Mouse (Mus musculus): ENCODE data around the gene Slc25a43. TPM values are rescaled to one million over a fixed set of nuclear protein-coding genes. Genes with fewer than 3 reads are reported as not detected.
A peak's percentile ranks its signal among the peaks of the same experiment; 100 is the strongest.
"Not testable (repeated sequence)": the region's sequence is repeated elsewhere in the genome, so short reads cannot be mapped to it uniquely, and the experiment has no call there.

Slc25a43 gene
- polyA plus RNA-seq, 1 experiment from 2014 or later = 2.3 TPM

- Histone ChIP-seq H3K27me3 (replicated peaks; ENCODE audit: control insufficient read depth, insufficient read depth, low read length) (no peaks in the 10 kb centered on the region), H3K27ac (ENCODE audit: low read depth) (peak within 1 kb of the TSS; percentile 86), H3K4me2 (ENCODE audit: low read length) (peak within 1 kb of the TSS; percentile 47), H3K4me1 (replicated peaks; ENCODE audit: control insufficient read depth, insufficient read depth, low read length) (no peaks in the 10 kb centered on the region), H3K4me3 (ENCODE audit: low read depth, low read length) (peak within 1 kb of the TSS; percentile 53), H3K36me3 (ENCODE audit: control insufficient read depth, insufficient read depth, low read length) (peaks cover 10% of the 10 kb centered on the region; the same call in 1 of the 2 replicates), H3K9me3 (ENCODE audit: control insufficient read depth, low read length) (no peaks in the 10 kb centered on the region), H3K9ac (ENCODE audit: low read length) (peak within 1 kb of the TSS; percentile 72)
- DNase-seq (ENCODE audit: low spot score) (peak; percentile 78), ATAC-seq (replicated peaks; ENCODE audit: low FRiP score, low TSS enrichment, low read depth) (peak; percentile 89)
- 12% methylated on average over 41 of the region's 41 CpGs for WGBS
These were observed 52.1 kb downstream of the Slc25a43 start, which contains the start of gene Slc25a5 for GRCm38 (mm10) chrX:36795424-36796162. Gene Slc25a5, plus strand, starts transcription at chrX:36795651.

- Histone ChIP-seq H3K27me3 (replicated peaks; ENCODE audit: control insufficient read depth, insufficient read depth, low read length) (no peaks in the 10 kb centered on the region), H3K4me3 (ENCODE audit: low read depth, low read length) (peak overlapping the region; percentile 53), H3K4me2 (ENCODE audit: low read length) (peak overlapping the region; percentile 47), H3K27ac (ENCODE audit: low read depth) (peak overlapping the region; percentile 86), H3K9me3 (ENCODE audit: control insufficient read depth, low read length) (no peaks in the 10 kb centered on the region), H3K4me1 (replicated peaks; ENCODE audit: control insufficient read depth, insufficient read depth, low read length) (no peaks in the 10 kb centered on the region), H3K9ac (ENCODE audit: low read length) (peak overlapping the region; percentile 72), H3K36me3 (ENCODE audit: control insufficient read depth, insufficient read depth, low read length) (peaks cover 10% of the 10 kb centered on the region; the same call in 1 of the 2 replicates)
- ATAC-seq (replicated peaks; ENCODE audit: low FRiP score, low TSS enrichment, low read depth) (peak; percentile 87), DNase-seq (ENCODE audit: low spot score) (peak; percentile 83)
- whole genome bisulfite sequencing = 9% methylated on average over 34 of the region's 41 CpGs
These were observed 52.7 kb downstream of the Slc25a43 start for GRCm38 (mm10) chrX:36796163-36796581.

GRCm38 (mm10) chrX:36796734-36797133 lies 53.3 kb downstream of the Slc25a43 start:
- H3K4me1 ChIP-seq (replicated peaks; ENCODE audit: control insufficient read depth, insufficient read depth, low read length); H3K36me3 ChIP-seq (ENCODE audit: control insufficient read depth, insufficient read depth, low read length); ATAC-seq (replicated peaks; ENCODE audit: low FRiP score, low TSS enrichment, low read depth); H3K27me3 ChIP-seq (replicated peaks; ENCODE audit: control insufficient read depth, insufficient read depth, low read length); H3K9me3 ChIP-seq (ENCODE audit: control insufficient read depth, low read length); DNase-seq (ENCODE audit: low spot score); H3K27ac ChIP-seq (ENCODE audit: low read depth): not testable (repeated sequence)
- peak overlapping the region; percentile 72; the same call in 1 of the 2 replicates for H3K9ac ChIP-seq (ENCODE audit: low read length)
- H3K4me3 ChIP-seq (ENCODE audit: low read depth, low read length) = peak overlapping the region; percentile 53
- 75% methylated on average over 8 of the region's 8 CpGs for WGBS
- H3K4me2 ChIP-seq (ENCODE audit: low read length) = peak overlapping the region; percentile 47

- H3K4me1 ChIP-seq (replicated peaks; ENCODE audit: control insufficient read depth, insufficient read depth, low read length) = no peaks in the 10 kb centered on the region
- 46% methylated on average over 6 of the region's 6 CpGs for WGBS
These were observed 55.8 kb downstream of the Slc25a43 start for GRCm38 (mm10) chrX:36799131-36799879.

DNA sequence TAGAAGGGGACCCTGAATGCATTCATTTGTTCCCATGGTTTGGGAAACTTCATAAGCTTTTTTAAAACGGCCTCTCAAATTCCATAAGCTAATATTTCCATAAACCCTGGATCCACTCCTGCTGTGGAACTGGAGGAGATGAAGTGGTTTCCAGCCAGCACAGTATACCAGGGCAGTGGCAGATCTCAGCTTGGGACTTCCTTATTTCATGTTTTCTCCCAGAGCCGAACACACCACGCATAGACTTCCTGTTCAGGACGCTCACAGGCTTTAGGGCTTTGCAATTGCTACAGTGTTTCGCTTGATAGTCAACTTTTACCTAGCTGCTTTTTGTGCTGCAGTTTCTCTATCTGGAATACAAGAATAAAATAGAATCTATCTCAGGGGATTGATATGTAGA lies 59.7 kb downstream of the Slc25a43 start:
- Histone ChIP-seq H3K4me3 (ENCODE audit: low read depth, low read length) (no peak overlapping the region), H3K4me2 (ENCODE audit: low read length) (no peak overlapping the region), H3K9me3 (ENCODE audit: control insufficient read depth, low read length) (no peaks in the 10 kb centered on the region), H3K36me3 (ENCODE audit: control insufficient read depth, insufficient read depth, low read length) (peaks cover under 1% of the 10 kb centered on the region; the same call in 1 of the 2 replicates), H3K9ac (ENCODE audit: low read length) (no peak overlapping the region), H3K27me3 (replicated peaks; ENCODE audit: control insufficient read depth, insufficient read depth, low read length) (no peaks in the 10 kb centered on the region), H3K4me1 (replicated peaks; ENCODE audit: control insufficient read depth, insufficient read depth, low read length) (no peaks in the 10 kb centered on the region), H3K27ac (ENCODE audit: low read depth) (no peak overlapping the region)
- WGBS = 65% methylated on average over 5 of the region's 5 CpGs
- no peak for DNase-seq (ENCODE audit: low spot score)
- no peak for ATAC-seq (replicated peaks; ENCODE audit: low FRiP score, low TSS enrichment, low read depth)

More at GRCm38 (mm10) chrX:36799131-36799879, 55.8 kb downstream of the Slc25a43 start:
- no peaks in the 10 kb centered on the region for H3K27me3 ChIP-seq (replicated peaks; ENCODE audit: control insufficient read depth, insufficient read depth, low read length)
- peaks cover 10% of the 10 kb centered on the region; the same call in 1 of the 2 replicates for H3K36me3 ChIP-seq (ENCODE audit: control insufficient read depth, insufficient read depth, low read length)
- DNase-seq (ENCODE audit: low spot score) (no peak), ATAC-seq (replicated peaks; ENCODE audit: low FRiP score, low TSS enrichment, low read depth) (no peak)
- no peaks in the 10 kb centered on the region for H3K9me3 ChIP-seq (ENCODE audit: control insufficient read depth, low read length)
- H3K4me3 ChIP-seq (ENCODE audit: low read depth, low read length) = no peak overlapping the region
- no peak overlapping the region for H3K4me2 ChIP-seq (ENCODE audit: low read length)
- no peak overlapping the region for H3K27ac ChIP-seq (ENCODE audit: low read depth)
- no peak overlapping the region for H3K9ac ChIP-seq (ENCODE audit: low read length)

DNA sequence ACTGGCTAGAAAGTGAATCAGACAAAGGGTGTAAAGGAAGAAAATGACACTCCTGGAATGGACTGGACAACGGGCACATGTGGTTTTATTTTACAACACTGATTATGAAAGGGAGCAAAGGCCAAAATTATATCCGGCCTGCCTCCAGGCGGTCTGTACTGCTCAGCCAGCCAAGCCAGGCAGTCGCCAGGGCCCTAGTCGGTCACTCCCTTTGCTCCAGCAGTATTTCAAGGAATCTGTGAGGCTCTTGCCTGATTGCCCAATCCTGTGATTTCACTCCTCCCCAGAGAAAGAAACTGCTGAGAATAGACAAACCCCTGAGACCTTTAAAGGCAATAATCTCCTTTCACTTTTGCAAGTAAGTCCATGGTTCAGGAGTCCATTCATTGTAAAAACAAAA lies 60.7 kb downstream of the Slc25a43 start:
- Histone ChIP-seq H3K27ac (ENCODE audit: low read depth) (no peak overlapping the region), H3K4me3 (ENCODE audit: low read depth, low read length) (no peak overlapping the region), H3K4me1 (replicated peaks; ENCODE audit: control insufficient read depth, insufficient read depth, low read length) (no peaks in the 10 kb centered on the region), H3K9ac (ENCODE audit: low read length) (no peak overlapping the region), H3K36me3 (ENCODE audit: control insufficient read depth, insufficient read depth, low read length) (no peaks in the 10 kb centered on the region), H3K4me2 (ENCODE audit: low read length) (no peak overlapping the region), H3K27me3 (replicated peaks; ENCODE audit: control insufficient read depth, insufficient read depth, low read length) (no peaks in the 10 kb centered on the region), H3K9me3 (ENCODE audit: control insufficient read depth, low read length) (no peaks in the 10 kb centered on the region)
- DNase-seq (ENCODE audit: low spot score) (no peak), ATAC-seq (replicated peaks; ENCODE audit: low FRiP score, low TSS enrichment, low read depth) (no peak)
- 54% methylated on average over 5 of the region's 5 CpGs for WGBS

DNA sequence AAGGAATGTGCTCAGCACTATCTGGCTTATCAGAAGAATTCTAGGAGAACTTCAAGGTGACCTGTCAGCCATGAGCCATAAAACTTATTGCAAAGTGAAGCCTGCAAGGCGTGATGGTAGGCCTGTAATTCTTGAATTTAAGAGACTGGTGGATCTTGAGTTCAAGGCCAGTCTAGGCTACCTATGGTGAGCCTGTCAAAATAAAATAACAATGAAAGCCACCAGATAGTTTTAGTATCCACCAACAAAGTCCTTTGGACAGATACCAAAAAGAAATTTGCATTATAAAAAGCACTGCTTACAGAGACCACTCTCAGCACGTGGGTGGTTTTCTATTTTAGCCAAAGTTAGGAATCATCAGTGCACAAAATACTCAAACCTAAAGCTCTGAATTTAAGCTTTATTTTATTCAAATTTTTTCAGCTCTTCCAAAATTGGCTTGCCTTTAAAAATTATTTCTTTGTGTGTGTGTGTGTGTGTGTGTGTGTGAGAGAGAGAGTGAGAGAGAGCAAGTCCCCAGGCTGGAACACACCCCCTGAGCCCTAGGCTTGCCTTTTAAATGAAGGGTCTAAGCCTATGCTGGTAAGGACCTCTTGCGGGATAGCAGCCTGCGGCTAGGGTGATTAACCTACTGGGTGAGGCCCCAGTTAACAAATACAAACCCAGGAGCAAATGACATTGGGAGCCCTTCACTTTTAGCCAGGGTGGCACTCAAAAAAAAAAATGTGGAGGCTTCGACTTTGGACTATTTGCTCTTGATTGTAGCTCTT lies 62.2 kb downstream of the Slc25a43 start:
- Histone ChIP-seq H3K27me3 (replicated peaks; ENCODE audit: control insufficient read depth, insufficient read depth, low read length) (no peaks in the 10 kb centered on the region), H3K4me2 (ENCODE audit: low read length) (no peak overlapping the region), H3K4me1 (replicated peaks; ENCODE audit: control insufficient read depth, insufficient read depth, low read length) (no peaks in the 10 kb centered on the region), H3K36me3 (ENCODE audit: control insufficient read depth, insufficient read depth, low read length) (no peaks in the 10 kb centered on the region), H3K9ac (ENCODE audit: low read length) (no peak overlapping the region), H3K4me3 (ENCODE audit: low read depth, low read length) (no peak overlapping the region), H3K9me3 (ENCODE audit: control insufficient read depth, low read length) (no peaks in the 10 kb centered on the region), H3K27ac (ENCODE audit: low read depth) (no peak overlapping the region)
- DNase-seq (ENCODE audit: low spot score) = no peak
- 61% methylated on average over 5 of the region's 5 CpGs for WGBS
- ATAC-seq (replicated peaks; ENCODE audit: low FRiP score, low TSS enrichment, low read depth) = no peak
